Mouse (Mus musculus): ENCODE data around the gene Cd34. TPM values are rescaled to one million over a fixed set of nuclear protein-coding genes. Genes with fewer than 3 reads are reported as not detected.
A peak's percentile ranks its signal among the peaks of the same experiment; 100 is the strongest.

Gene Cd34
- polyA plus RNA-seq, 1 experiment from 2014 or later, result 34.8 TPM

- Histone ChIP-seq H3K27me3 (ENCODE audit: control insufficient read depth, insufficient read depth, low read length) (no peaks in the 10 kb centered on the region), H3K27ac (replicated peaks; ENCODE audit: low read depth, low read length) (no peak overlapping the region), H3K9ac (replicated peaks; ENCODE audit: low read length) (no peak overlapping the region), H3K9me3 (ENCODE audit: control insufficient read depth, low read length) (no peaks in the 10 kb centered on the region), H3K36me3 (ENCODE audit: control insufficient read depth, insufficient read depth, low read length) (no peaks in the 10 kb centered on the region), H3K4me3 (replicated peaks; ENCODE audit: low read depth, low read length) (no peak overlapping the region), H3K4me2 (ENCODE audit: low read length) (no peak overlapping the region), H3K4me1 (ENCODE audit: control insufficient read depth, insufficient read depth, low read length) (no peaks in the 10 kb centered on the region)
- 99% methylated on average over 2 of the region's 2 CpGs for WGBS
- DNase-seq (no peak), ATAC-seq (ENCODE audit: low FRiP score, low TSS enrichment) (no peak)
Measured at GRCm38 (mm10) chr1:194991654-194992053, 53.0 kb downstream of the Cd34 start.

- Histone ChIP-seq H3K4me1 (ENCODE audit: control insufficient read depth, insufficient read depth, low read length) (no peaks in the 10 kb centered on the region), H3K4me2 (ENCODE audit: low read length) (no peak overlapping the region), H3K4me3 (replicated peaks; ENCODE audit: low read depth, low read length) (no peak overlapping the region), H3K27me3 (ENCODE audit: control insufficient read depth, insufficient read depth, low read length) (no peaks in the 10 kb centered on the region), H3K9ac (replicated peaks; ENCODE audit: low read length) (no peak overlapping the region), H3K9me3 (ENCODE audit: control insufficient read depth, low read length) (no peaks in the 10 kb centered on the region), H3K27ac (replicated peaks; ENCODE audit: low read depth, low read length) (no peak overlapping the region), H3K36me3 (ENCODE audit: control insufficient read depth, insufficient read depth, low read length) (no peaks in the 10 kb centered on the region)
- ATAC-seq (ENCODE audit: low FRiP score, low TSS enrichment), result no peak
- DNase-seq, result no peak
- 85% methylated on average over 5 of the region's 5 CpGs for WGBS
Measured at GRCm38 (mm10) chr1:194992589-194993317, 54.1 kb downstream of the Cd34 start.

GRCm38 (mm10) chr1:194993409-194993988 is 54.9 kb downstream of the Cd34 start:
- Histone ChIP-seq H3K4me2 (ENCODE audit: low read length) (no peak overlapping the region), H3K27me3 (ENCODE audit: control insufficient read depth, insufficient read depth, low read length) (no peaks in the 10 kb centered on the region), H3K27ac (replicated peaks; ENCODE audit: low read depth, low read length) (no peak overlapping the region), H3K36me3 (ENCODE audit: control insufficient read depth, insufficient read depth, low read length) (no peaks in the 10 kb centered on the region), H3K4me3 (replicated peaks; ENCODE audit: low read depth, low read length) (no peak overlapping the region), H3K9me3 (ENCODE audit: control insufficient read depth, low read length) (no peaks in the 10 kb centered on the region), H3K9ac (replicated peaks; ENCODE audit: low read length) (no peak overlapping the region), H3K4me1 (ENCODE audit: control insufficient read depth, insufficient read depth, low read length) (no peaks in the 10 kb centered on the region)
- ATAC-seq (ENCODE audit: low FRiP score, low TSS enrichment) (no peak), DNase-seq (no peak)
- 90% methylated on average over 1 of the region's 1 CpGs for WGBS

- Histone ChIP-seq H3K4me1 (ENCODE audit: control insufficient read depth, insufficient read depth, low read length) (no peaks in the 10 kb centered on the region), H3K27ac (replicated peaks; ENCODE audit: low read depth, low read length) (no peak overlapping the region), H3K36me3 (ENCODE audit: control insufficient read depth, insufficient read depth, low read length) (no peaks in the 10 kb centered on the region), H3K27me3 (ENCODE audit: control insufficient read depth, insufficient read depth, low read length) (no peaks in the 10 kb centered on the region), H3K9me3 (ENCODE audit: control insufficient read depth, low read length) (no peaks in the 10 kb centered on the region), H3K4me3 (replicated peaks; ENCODE audit: low read depth, low read length) (no peak overlapping the region), H3K4me2 (ENCODE audit: low read length) (no peak overlapping the region), H3K9ac (replicated peaks; ENCODE audit: low read length) (no peak overlapping the region)
- ATAC-seq (ENCODE audit: low FRiP score, low TSS enrichment), result no peak
- 85% methylated on average over 5 of the region's 5 CpGs for WGBS
- DNase-seq, result no peak
Measured at GRCm38 (mm10) chr1:194994262-194994661, 55.6 kb downstream of the Cd34 start.

GRCm38 (mm10) chr1:194995196-194995595 is 56.6 kb downstream of the Cd34 start:
- no peak for ATAC-seq (ENCODE audit: low FRiP score, low TSS enrichment)
- H3K4me2 ChIP-seq (ENCODE audit: low read length), result no peak overlapping the region
- no peaks in the 10 kb centered on the region for H3K36me3 ChIP-seq (ENCODE audit: control insufficient read depth, insufficient read depth, low read length)
- no peak overlapping the region for H3K27ac ChIP-seq (replicated peaks; ENCODE audit: low read depth, low read length)
- H3K9ac ChIP-seq (replicated peaks; ENCODE audit: low read length), result no peak overlapping the region
- H3K27me3 ChIP-seq (ENCODE audit: control insufficient read depth, insufficient read depth, low read length), result no peaks in the 10 kb centered on the region
- DNase-seq, result no peak
- H3K4me3 ChIP-seq (replicated peaks; ENCODE audit: low read depth, low read length), result no peak overlapping the region
- 89% methylated on average over 2 of the region's 2 CpGs for WGBS
- no peaks in the 10 kb centered on the region for H3K9me3 ChIP-seq (ENCODE audit: control insufficient read depth, low read length)
- no peaks in the 10 kb centered on the region for H3K4me1 ChIP-seq (ENCODE audit: control insufficient read depth, insufficient read depth, low read length)

- no peaks in the 10 kb centered on the region for H3K27me3 ChIP-seq (ENCODE audit: control insufficient read depth, insufficient read depth, low read length)
- ATAC-seq (ENCODE audit: low FRiP score, low TSS enrichment), result no peak
- H3K4me3 ChIP-seq (replicated peaks; ENCODE audit: low read depth, low read length), result no peak overlapping the region
- DNase-seq, result no peak
- 81% methylated on average over 1 of the region's 1 CpGs for WGBS
- H3K4me2 ChIP-seq (ENCODE audit: low read length), result no peak overlapping the region
- no peaks in the 10 kb centered on the region for H3K9me3 ChIP-seq (ENCODE audit: control insufficient read depth, low read length)
- no peak overlapping the region for H3K27ac ChIP-seq (replicated peaks; ENCODE audit: low read depth, low read length)
- H3K9ac ChIP-seq (replicated peaks; ENCODE audit: low read length), result no peak overlapping the region
- no peaks in the 10 kb centered on the region for H3K36me3 ChIP-seq (ENCODE audit: control insufficient read depth, insufficient read depth, low read length)
- no peaks in the 10 kb centered on the region for H3K4me1 ChIP-seq (ENCODE audit: control insufficient read depth, insufficient read depth, low read length)
Measured at GRCm38 (mm10) chr1:194998396-194998795, 59.8 kb downstream of the Cd34 start.

GRCm38 (mm10) chr1:195003328-195003727 is 64.7 kb downstream of the Cd34 start:
- Histone ChIP-seq H3K36me3 (ENCODE audit: control insufficient read depth, insufficient read depth, low read length) (no peaks in the 10 kb centered on the region), H3K4me3 (replicated peaks; ENCODE audit: low read depth, low read length) (no peak overlapping the region), H3K4me2 (ENCODE audit: low read length) (no peak overlapping the region), H3K9me3 (ENCODE audit: control insufficient read depth, low read length) (no peaks in the 10 kb centered on the region), H3K9ac (replicated peaks; ENCODE audit: low read length) (no peak overlapping the region), H3K27ac (replicated peaks; ENCODE audit: low read depth, low read length) (no peak overlapping the region), H3K27me3 (ENCODE audit: control insufficient read depth, insufficient read depth, low read length) (no peaks in the 10 kb centered on the region), H3K4me1 (ENCODE audit: control insufficient read depth, insufficient read depth, low read length) (no peaks in the 10 kb centered on the region)
- ATAC-seq (ENCODE audit: low FRiP score, low TSS enrichment), result no peak
- 86% methylated on average over 4 of the region's 4 CpGs for WGBS
- DNase-seq, result no peak

- Histone ChIP-seq H3K9me3 (ENCODE audit: control insufficient read depth, low read length) (no peaks in the 10 kb centered on the region), H3K9ac (replicated peaks; ENCODE audit: low read length) (no peak overlapping the region), H3K4me1 (ENCODE audit: control insufficient read depth, insufficient read depth, low read length) (no peaks in the 10 kb centered on the region), H3K27me3 (ENCODE audit: control insufficient read depth, insufficient read depth, low read length) (no peaks in the 10 kb centered on the region), H3K4me3 (replicated peaks; ENCODE audit: low read depth, low read length) (no peak overlapping the region), H3K36me3 (ENCODE audit: control insufficient read depth, insufficient read depth, low read length) (no peaks in the 10 kb centered on the region), H3K27ac (replicated peaks; ENCODE audit: low read depth, low read length) (no peak overlapping the region), H3K4me2 (ENCODE audit: low read length) (no peak overlapping the region)
- WGBS, result 55% methylated on average over 1 of the region's 1 CpGs
- ATAC-seq (ENCODE audit: low FRiP score, low TSS enrichment) (no peak), DNase-seq (peak; percentile 7)
Measured at GRCm38 (mm10) chr1:195004194-195004593, 65.6 kb downstream of the Cd34 start.

GRCm38 (mm10) chr1:195006267-195006666 is 67.6 kb downstream of the Cd34 start:
- Histone ChIP-seq H3K9ac (replicated peaks; ENCODE audit: low read length) (no peak overlapping the region), H3K27ac (replicated peaks; ENCODE audit: low read depth, low read length) (no peak overlapping the region), H3K4me3 (replicated peaks; ENCODE audit: low read depth, low read length) (no peak overlapping the region), H3K36me3 (ENCODE audit: control insufficient read depth, insufficient read depth, low read length) (no peaks in the 10 kb centered on the region), H3K27me3 (ENCODE audit: control insufficient read depth, insufficient read depth, low read length) (no peaks in the 10 kb centered on the region), H3K4me2 (ENCODE audit: low read length) (no peak overlapping the region), H3K4me1 (ENCODE audit: control insufficient read depth, insufficient read depth, low read length) (no peaks in the 10 kb centered on the region), H3K9me3 (ENCODE audit: control insufficient read depth, low read length) (no peaks in the 10 kb centered on the region)
- ATAC-seq (ENCODE audit: low FRiP score, low TSS enrichment) (no peak), DNase-seq (no peak)
